Mouse (Mus musculus): Measurements from ENCODE around the gene Ear14. TPM values are rescaled to one million over a fixed set of nuclear protein-coding genes. Genes with fewer than 3 reads are reported as not detected.
"Not testable (repeated sequence)": the region's sequence is repeated elsewhere in the genome, so short reads cannot be mapped to it uniquely, and the experiment has no call there.

The Ear14 gene
- total RNA-seq, 2 experiments from 2014 or later: not detected

- DNase-seq: no peak
- intact Hi-C loops (cut with DNase I): no loop called here
Measured at GRCm38 (mm10) chr14:51250348-51250747, 47.2 kb downstream of the Ear14 start.

GRCm38 (mm10) chr14:51252206-51252605, 49.0 kb downstream of the Ear14 start:
- intact Hi-C loops (cut with DNase I); DNase-seq: not testable (repeated sequence)

GRCm38 (mm10) chr14:51253569-51253968, 50.4 kb downstream of the Ear14 start:
- no peak for DNase-seq
- intact Hi-C loops (cut with DNase I): no loop called here

Other genes starting within 250 kb of the Ear14 start
- under 1 TPM in 1 of 2 experiments, not detected in 1; 0.41 TPM for gene Pnp2, start 247.4 kb upstream of the Ear14 start, total RNA-seq (2021)
- not detected for gene Rnase10, start 195.6 kb upstream of the Ear14 start, total RNA-seq (2021)
- gene Rnase9, start 161.5 kb upstream of the Ear14 start, total RNA-seq (2021): not detected
- gene Rnase11, start 153.2 kb upstream of the Ear14 start, total RNA-seq (2021): not detected
- not detected for gene Rnase12, start 145.7 kb upstream of the Ear14 start, total RNA-seq (2021)
- gene Olfr750, start 129.0 kb upstream of the Ear14 start, total RNA-seq (2021): not detected
- 10 to 100 TPM; 30.2 to 30.3 TPM for gene Rnase4, start 112.3 kb upstream of the Ear14 start, total RNA-seq (2021)
- gene Ang, start 112.2 kb upstream of the Ear14 start, total RNA-seq (2021): 1 to 10 TPM; 3.1 TPM
- not detected for gene Eddm3b, start 89.0 kb upstream of the Ear14 start, total RNA-seq (2021)
- gene Rnase6, start 79.5 kb upstream of the Ear14 start, total RNA-seq (2021): under 1 TPM in 1 of 2 experiments, not detected in 1; 0.22 TPM
- gene Rnase1, start 56.6 kb upstream of the Ear14 start, total RNA-seq (2021): not detected
- not detected for gene Rnase2b, start 41.1 kb upstream of the Ear14 start, total RNA-seq (2021)
- not detected for gene Ang2, start 4.2 kb upstream of the Ear14 start, total RNA-seq (2021)
- gene Rnase2a, start 52.7 kb downstream of the Ear14 start, total RNA-seq (2021): 1 to 10 TPM in 1 of 2 experiments, under 1 TPM in 1; 0.94 to 1.7 TPM
- not detected for gene Gm7247, start 158.4 kb downstream of the Ear14 start, total RNA-seq (2021)
- not detected for gene Vmn2r88, start 207.4 kb downstream of the Ear14 start, total RNA-seq (2021)
- not detected for gene Vmn2r89, start 248.5 kb downstream of the Ear14 start, total RNA-seq (2021)

All from gastrocnemius, postnatal 36 days (tissue).